Mouse (Mus musculus) erythroblast, embryonic 14.5 days (primary cell): ENCODE results near the gene Arhgef39.

Source experiments
- GATA1 ChIP-seq: IDR thresholded peaks from 2 replicates; pipeline ENCODE4 v1.6.1; 2012; ENCODE audit warnings: low read length, inconsistent platforms, mixed read lengths
- TAL1 ChIP-seq: IDR thresholded peaks from 3 replicates; pipeline ENCODE4 v1.6.1; 2012; ENCODE audit warnings: low read length, inconsistent platforms, mixed read lengths

GRCm38 (mm10) chr4:43465935-43466334 lies 33.6 kb downstream of the Arhgef39 start:
- TF ChIP-seq TAL1 (no peak), GATA1 (no peak)
